Mouse (Mus musculus): ENCODE measurements around the gene Lgr5.

- TF ChIP-seq CTCF (IDR thresholded peaks at IDR 0.05; ENCODE audit: low read depth, low read length) (no peak), POLR2AphosphoS5 (IDR thresholded peaks at IDR 0.05; ENCODE audit: insufficient replicate concordance, low read depth, low read length) (no peak), TAL1 (conservative IDR thresholded peaks at IDR 0.05; ENCODE audit: low read depth, low read length) (no peak), GATA1 (IDR thresholded peaks at IDR 0.05; ENCODE audit: borderline replicate concordance, low read length) (no peak)
Observed at GRCm38 (mm10) chr10:115484660-115485059, 102.9 kb downstream of the Lgr5 start.
